In genomic region chr11:70499566-70500475, GRCm38 (mm10) we compare ENCODE assay signal across 10 mouse cellular contexts. TPM values are rescaled to one million over a fixed set of nuclear protein-coding genes. Genes with fewer than 3 reads are reported as not detected.
A peak's percentile ranks its signal among the peaks of the same experiment; 100 is the strongest.
DNase-seq lines count a peak whose midpoint lies in the region; TF ChIP-seq lines count a peak whose summit lies in the region.
"Had no signal": no experiment of that assay in that cellular context is flagged by ENCODE, and none has a peak within 500 bp of the region (broad histone marks: within the 10 kb centered on the region; RNA-seq: fewer than 3 reads in every experiment).

No protein-coding gene starts in this region.

- DNase-seq in gastrocnemius, adult 2 months = no peak
- no peak for DNase-seq in gastrocnemius, postnatal 36 days
- peak; percentile 36 for DNase-seq in A20 (ENCODE audit: low read depth, low spot score)
- peak; percentile 67 for DNase-seq in adrenal gland, postnatal 14 days
- DNase-seq in kidney, postnatal 4 days = peak; percentile 31 to 50
- DNase-seq in layer of hippocampus, postnatal 14 days (ENCODE audit: low spot score in 2 of 2) = no peak
- no peak for DNase-seq in spleen, adult 18-20 months
- no peak for DNase-seq in thymus, postnatal 36 days
- DNase-seq: gastrocnemius, postnatal 14 days had no signal

- intact Hi-C loops in gastrocnemius, adult 2 months (cut with DNase I) = no loop called here
- intact Hi-C loops in gastrocnemius, postnatal 36 days (cut with DNase I) = loop anchor here (2.0 kb wide), 1 partner anchor 45 kb away; no protein-coding TSS in a partner anchor

- H3K4me3 ChIP-seq in gastrocnemius, adult 2 months = no peak overlapping the region
- H3K4me3 ChIP-seq: midbrain, embryonic 12.5 days had no signal

- no peak overlapping the region for H3K27ac ChIP-seq in gastrocnemius, adult 2 months
- H3K27ac ChIP-seq: midbrain, embryonic 12.5 days had no signal

- peak; percentile 69 for TF ChIP-seq CTCF in gastrocnemius, adult 2 months (IDR thresholded peaks at IDR 0.05)

RNA-seq across cellular contexts. Expression of gene Tm4sf5, which starts 5.2 kb away (rescaled TPM):
- not detected for total RNA-seq in gastrocnemius, adult 2 months (2021)
- not detected for total RNA-seq in gastrocnemius, postnatal 36 days (2021)
- not detected in 2 replicates for total RNA-seq in adrenal gland, postnatal 14 days (2021)
- 1 to 10 TPM in 1 of 2 experiments, not detected in 1; 1.0 TPM for total RNA-seq in layer of hippocampus, postnatal 14 days (2021)
- total RNA-seq: gastrocnemius, postnatal 14 days had no signal

RNA-seq across cellular contexts. Expression of gene Vmo1, which starts 14.6 kb away (rescaled TPM):
- not detected for total RNA-seq in gastrocnemius, adult 2 months (2021)
- not detected for total RNA-seq in gastrocnemius, postnatal 36 days (2021)
- not detected in 2 replicates for total RNA-seq in adrenal gland, postnatal 14 days (2021)
- total RNA-seq in layer of hippocampus, postnatal 14 days (2021) = not detected
- total RNA-seq: gastrocnemius, postnatal 14 days had no signal

RNA-seq across cellular contexts. Expression of gene Gltpd2, which starts 19.2 kb away (rescaled TPM):
- total RNA-seq in gastrocnemius, adult 2 months (2021) = not detected
- total RNA-seq in gastrocnemius, postnatal 36 days (2021) = not detected
- 0.45 and 7.9 TPM in 2 replicates for total RNA-seq in adrenal gland, postnatal 14 days (2021)
- not detected for total RNA-seq in layer of hippocampus, postnatal 14 days (2021)
- total RNA-seq: gastrocnemius, postnatal 14 days had no signal

RNA-seq across cellular contexts. Expression of gene Psmb6, which starts 25.3 kb away (rescaled TPM):
- total RNA-seq in gastrocnemius, adult 2 months (2021) = 100 to 1,000 TPM; 229 to 241 TPM
- 100 to 1,000 TPM; 242 TPM for total RNA-seq in gastrocnemius, postnatal 36 days (2021)
- total RNA-seq in adrenal gland, postnatal 14 days (2021) = 233 and 258 TPM in 2 replicates
- total RNA-seq in layer of hippocampus, postnatal 14 days (2021) = 100 to 1,000 TPM; 198 to 203 TPM

RNA-seq across cellular contexts. Expression of gene Gm40193, which starts 32.9 kb away (rescaled TPM):
- total RNA-seq in gastrocnemius, adult 2 months (2021) = not detected
- total RNA-seq in gastrocnemius, postnatal 36 days (2021) = not detected
- total RNA-seq in adrenal gland, postnatal 14 days (2021) = not detected in 2 replicates
- total RNA-seq in layer of hippocampus, postnatal 14 days (2021) = not detected
- total RNA-seq: gastrocnemius, postnatal 14 days had no signal

Comparison
In these comparisons a context has a peak if more than half of its experiments do, and no peak if none do; other contexts are left out.
1. DNase-seq: peak in A20 (single experiment), adrenal gland, postnatal 14 days (single experiment) and kidney, postnatal 4 days (2 of 2); none in gastrocnemius, adult 2 months (single experiment), gastrocnemius, postnatal 36 days (0 of 2), layer of hippocampus, postnatal 14 days (0 of 2), spleen, adult 18-20 months (0 of 2) and thymus, postnatal 36 days (0 of 2).